Mouse (Mus musculus) liver, embryonic 11.5 days (tissue): ENCODE results near the gene Mbd4. TPM values are rescaled to one million over a fixed set of nuclear protein-coding genes. Genes with fewer than 3 reads are reported as not detected.
"Not testable (repeated sequence)": the region's sequence is repeated elsewhere in the genome, so short reads cannot be mapped to it uniquely, and the experiment has no call there.

ENCODE experiments used
- ATAC-seq: fragments of 200-750 bp; cut with Nextera tagmentation; replicated peaks from 2 replicates; pipeline ENCODE4 v1.8.0; 2017; ENCODE audit warnings: moderate number of reproducible peaks, mild to moderate bottlenecking, moderate TSS enrichment, moderate library complexity; ENCODE audit not compliant: low FRiP score
- DNase-seq: peaks from one replicate; pipeline ENCODE4 v3.0.0-alpha.2; 2017; ENCODE audit warnings: low spot score
- H3K27ac ChIP-seq: fragments of 300-500 bp; sonication (generic); 2 replicates; pipeline ENCODE4 v1.5.1; 2014; ENCODE audit warnings: mild to moderate bottlenecking, low read depth, low read length, control low read depth
- H3K27me3 ChIP-seq: fragments of 300-500 bp; sonication (generic); replicated peaks from 2 replicates; pipeline ENCODE4 v1.6.1; 2014; ENCODE audit warnings: low read length, mixed read lengths; ENCODE audit not compliant: control insufficient read depth, insufficient read depth
- H3K36me3 ChIP-seq: fragments of 300-500 bp; sonication (generic); 2 replicates; pipeline ENCODE4 v1.6.1; 2014; ENCODE audit warnings: mild to moderate bottlenecking, low read length, moderate library complexity, mixed read lengths; ENCODE audit not compliant: control insufficient read depth, insufficient read depth
- H3K4me1 ChIP-seq: fragments of 300-500 bp; sonication (generic); replicated peaks from 2 replicates; pipeline ENCODE4 v1.6.1; 2014; ENCODE audit warnings: low read length, mixed read lengths; ENCODE audit not compliant: control insufficient read depth, insufficient read depth
- H3K4me2 ChIP-seq: fragments of 300-500 bp; sonication (generic); 2 replicates; pipeline ENCODE4 v1.6.1; 2014; ENCODE audit warnings: mild to moderate bottlenecking, control low read depth, moderate library complexity
- H3K4me3 ChIP-seq: fragments of 300-500 bp; sonication (generic); 2 replicates; pipeline ENCODE4 v1.5.1; 2014; ENCODE audit warnings: low read depth, low read length, control low read depth
- H3K9ac ChIP-seq: fragments of 300-500 bp; sonication (generic); 2 replicates; pipeline ENCODE4 v1.6.1; 2014; ENCODE audit warnings: low read depth, low read length, control low read depth
- H3K9me3 ChIP-seq: fragments of 300-500 bp; sonication (generic); 2 replicates; pipeline ENCODE4 v1.6.1; 2016; ENCODE audit warnings: low read length, inconsistent platforms, mixed read lengths; ENCODE audit not compliant: control insufficient read depth
- WGBS: fragments of 180-500 bp; shearing (Covaris S2); extraction: QIAGEN DNeasy Blood & Tissue Kit; methylation state at CpG from one replicate; pipeline ENCODE4 v1.1.7; 2014; 5-methylcytosine and 5-hydroxymethylcytosine counted together
- polyA plus RNA-seq: library from polyadenylated mRNA; unstranded; fragments of >200 nt; fragmentation: Nextera tagmentation; extraction: Ambion mirVana; gene quantifications from 2 replicates; pipeline ENCODE4 v1.2.1, GENCODE M21; 2014

Mbd4 gene
- polyA plus RNA-seq, 1 experiment from 2014 or later, result 20.7 TPM

DNA sequence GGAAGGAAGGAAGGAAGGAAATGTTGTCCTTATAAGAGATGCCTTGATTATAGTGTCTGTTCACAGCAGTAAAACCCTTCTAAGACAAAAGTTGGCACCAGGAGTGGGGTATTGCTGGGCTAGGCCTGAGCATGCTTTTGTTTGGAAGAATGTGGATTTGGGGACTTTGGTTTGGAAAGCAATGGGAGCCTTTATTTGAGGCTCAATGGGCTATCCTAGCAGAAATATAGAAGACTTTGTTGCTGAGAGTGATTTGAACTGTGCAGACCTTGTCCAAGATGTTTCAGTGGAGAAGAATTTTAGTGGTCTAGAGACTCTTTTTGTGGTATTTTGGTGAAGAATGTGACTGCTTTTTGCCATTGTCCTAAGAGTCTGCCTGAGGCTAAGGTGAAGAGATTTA lies 19.3 kb downstream of the Mbd4 start:
- H3K27me3 ChIP-seq, result no peaks in the 10 kb centered on the region
- H3K4me2 ChIP-seq, result no peak overlapping the region
- H3K36me3 ChIP-seq, result no peaks in the 10 kb centered on the region
- DNase-seq (no peak), ATAC-seq (no peak)
- no peak overlapping the region for H3K4me3 ChIP-seq
- no peak overlapping the region for H3K27ac ChIP-seq
- H3K9ac ChIP-seq, result no peak overlapping the region
- H3K9me3 ChIP-seq, result no peaks in the 10 kb centered on the region
- peaks cover 3% of the 10 kb centered on the region for H3K4me1 ChIP-seq

DNA sequence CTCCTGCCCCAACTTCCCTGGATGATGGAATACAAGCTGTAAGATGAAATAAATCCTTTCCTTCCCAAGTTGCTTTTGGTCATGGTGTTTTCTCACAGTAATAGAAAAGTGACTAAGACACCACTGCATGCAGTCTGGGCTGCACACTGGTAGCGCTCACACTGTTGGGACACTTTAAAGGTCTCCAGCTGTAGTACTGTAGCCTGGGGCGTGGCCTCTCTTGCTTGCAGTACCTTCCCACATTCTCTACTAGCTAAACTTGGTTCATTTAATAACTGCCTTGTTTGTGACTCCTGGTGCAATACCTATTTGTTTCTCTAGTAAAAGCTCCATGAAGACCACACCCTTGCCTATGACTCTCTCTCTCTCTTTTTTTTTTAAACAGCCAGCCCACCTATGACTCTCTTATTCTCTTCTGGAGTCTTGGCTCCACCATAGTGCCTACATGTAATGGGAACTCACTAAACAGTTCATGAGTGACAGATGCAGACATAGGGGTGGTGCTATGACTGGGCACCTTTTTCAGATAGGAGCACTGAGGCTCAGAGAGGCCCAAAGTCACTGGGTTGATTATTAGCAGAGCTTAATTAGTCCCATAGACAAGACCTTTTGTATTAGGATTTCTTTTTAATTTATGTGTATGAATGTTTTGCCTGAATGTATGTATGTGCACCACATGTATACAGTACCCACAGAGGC lies 20.9 kb downstream of the Mbd4 start:
- Histone ChIP-seq H3K9me3 (no peaks in the 10 kb centered on the region), H3K4me1 (no peaks in the 10 kb centered on the region), H3K36me3 (no peaks in the 10 kb centered on the region), H3K27me3 (no peaks in the 10 kb centered on the region), H3K4me3 (no peak overlapping the region), H3K9ac (no peak overlapping the region), H3K4me2 (no peak overlapping the region), H3K27ac (no peak overlapping the region)
- ATAC-seq (no peak), DNase-seq (no peak)
- 78% methylated on average over 2 of the region's 2 CpGs for WGBS

- Histone ChIP-seq H3K4me2 (no peak overlapping the region), H3K27me3 (no peaks in the 10 kb centered on the region), H3K9me3 (no peaks in the 10 kb centered on the region), H3K27ac (peak overlapping the region; percentile 36; the same call in 1 of the 2 replicates), H3K9ac (no peak overlapping the region; the same call in 1 of the 2 replicates), H3K4me3 (no peak overlapping the region), H3K36me3 (no peaks in the 10 kb centered on the region), H3K4me1 (no peaks in the 10 kb centered on the region)
- ATAC-seq, result peak; percentile 66
- DNase-seq, result no peak
- 79% methylated on average over 6 of the region's 6 CpGs for WGBS
These were observed 22.2 kb downstream of the Mbd4 start for GRCm38 (mm10) chr6:115830779-115831601.

- Histone ChIP-seq H3K4me2 (peak overlapping the region; percentile 55), H3K4me3 (peak overlapping the region; percentile 11; the same call in 1 of the 2 replicates), H3K4me1 (peaks cover 20% of the 10 kb centered on the region), H3K27ac (peak overlapping the region; percentile 56), H3K9ac (peak overlapping the region; percentile 38)
- H3K27me3 ChIP-seq, H3K36me3 ChIP-seq, H3K9me3 ChIP-seq: not testable (repeated sequence)
- DNase-seq (peak; percentile 80), ATAC-seq (peak; percentile 97)
- WGBS, result under 1% methylated on average over 5 of the region's 11 CpGs
These were observed 29.2 kb downstream of the Mbd4 start for GRCm38 (mm10) chr6:115823850-115824464.

- H3K4me3 ChIP-seq, result no peak overlapping the region
- WGBS, result 70% methylated on average over 8 of the region's 8 CpGs
- H3K9ac ChIP-seq, result 0 out of 2 replicates have a peak overlapping the region, but pooled peaks have one; percentile 37
- DNase-seq (no peak), ATAC-seq (peak; percentile 79)
- H3K9me3 ChIP-seq, result no peaks in the 10 kb centered on the region
- H3K27me3 ChIP-seq, result no peaks in the 10 kb centered on the region
- H3K4me2 ChIP-seq, result peak overlapping the region; percentile 19; the same call in 1 of the 2 replicates
- peaks cover 20% of the 10 kb centered on the region for H3K4me1 ChIP-seq
- peak overlapping the region; percentile 6 for H3K27ac ChIP-seq
- no peaks in the 10 kb centered on the region for H3K36me3 ChIP-seq
These were observed 31.8 kb downstream of the Mbd4 start for GRCm38 (mm10) chr6:115821216-115821993.

DNA sequence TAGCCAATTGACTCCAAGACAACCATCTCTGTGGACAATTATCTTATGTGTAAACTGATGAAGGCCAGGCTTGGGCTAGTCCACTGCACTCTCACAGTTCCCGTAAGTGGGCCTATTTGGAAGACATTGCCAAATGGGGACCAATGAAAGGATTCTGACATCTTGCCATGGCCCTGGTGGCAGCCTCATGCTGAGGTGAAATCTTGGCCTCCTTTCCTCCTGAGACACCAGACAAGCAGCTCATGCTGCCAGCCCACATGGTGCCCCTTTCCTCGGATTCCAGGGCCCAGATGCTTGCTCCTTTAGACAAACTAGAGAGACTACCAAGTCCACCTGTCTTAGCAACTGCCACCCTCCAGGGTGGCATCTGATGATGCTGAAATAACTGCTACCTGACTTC lies 35.0 kb downstream of the Mbd4 start:
- H3K36me3 ChIP-seq, result no peaks in the 10 kb centered on the region
- H3K4me2 ChIP-seq, result no peak overlapping the region
- peaks cover 24% of the 10 kb centered on the region for H3K4me1 ChIP-seq
- 76% methylated on average over 2 of the region's 2 CpGs for WGBS
- H3K27me3 ChIP-seq, result no peaks in the 10 kb centered on the region
- no peak overlapping the region for H3K4me3 ChIP-seq
- no peak overlapping the region for H3K9ac ChIP-seq
- no peaks in the 10 kb centered on the region for H3K9me3 ChIP-seq
- DNase-seq, result no peak
- H3K27ac ChIP-seq, result no peak overlapping the region
- no peak for ATAC-seq

DNA sequence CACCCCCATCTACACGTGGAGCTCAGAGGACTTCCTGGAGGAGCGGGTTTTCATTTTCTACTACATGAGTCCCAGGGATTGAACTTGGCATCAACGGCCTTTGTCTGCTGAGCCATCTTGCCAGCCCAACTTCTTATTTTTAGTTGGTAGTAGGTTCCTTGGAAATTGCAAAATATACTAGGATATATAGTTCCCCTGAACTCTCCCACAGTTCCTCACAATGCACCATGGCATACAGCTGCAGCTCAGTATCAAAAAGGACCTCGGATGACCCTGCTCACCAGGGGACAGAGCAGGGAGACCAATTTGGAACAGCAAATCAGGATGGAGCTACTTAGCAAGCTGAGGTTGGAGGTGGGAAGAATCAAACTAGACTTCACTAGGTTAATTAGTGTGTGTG lies 38.1 kb downstream of the Mbd4 start:
- H3K4me3 ChIP-seq, result no peak overlapping the region
- 71% methylated on average over 4 of the region's 4 CpGs for WGBS
- ATAC-seq, result no peak

GRCm38 (mm10) chr6:115814104-115814503 lies 39.1 kb downstream of the Mbd4 start:
- Histone ChIP-seq H3K27ac (peak overlapping the region; percentile 1; the same call in 1 of the 2 replicates), H3K9me3 (no peaks in the 10 kb centered on the region), H3K4me2 (peak overlapping the region; percentile 6; the same call in 1 of the 2 replicates), H3K4me3 (no peak overlapping the region), H3K9ac (peak overlapping the region; percentile 3; the same call in 1 of the 2 replicates), H3K4me1 (peaks cover 10% of the 10 kb centered on the region; the same call in 1 of the 2 replicates), H3K27me3 (no peaks in the 10 kb centered on the region), H3K36me3 (no peaks in the 10 kb centered on the region)
- DNase-seq, result no peak
- ATAC-seq, result peak; percentile 80
- 19% methylated on average over 4 of the region's 4 CpGs for WGBS

More for the DNA sequence above, 38.1 kb downstream of the Mbd4 start:
- Histone ChIP-seq H3K27me3 (no peaks in the 10 kb centered on the region), H3K27ac (no peak overlapping the region), H3K4me2 (no peak overlapping the region), H3K36me3 (no peaks in the 10 kb centered on the region), H3K4me1 (peaks cover 17% of the 10 kb centered on the region), H3K9ac (no peak overlapping the region), H3K9me3 (no peaks in the 10 kb centered on the region)
- DNase-seq, result no peak
